Mouse (Mus musculus) cerebellum, postnatal 36 days (tissue): Measurements from ENCODE around the gene Inafm1.
"Not testable (repeated sequence)": the region's sequence is repeated elsewhere in the genome, so short reads cannot be mapped to it uniquely, and the experiment has no call there.

ENCODE experiments used
- DNase-seq, 2 experiments: peaks; one replicate each; pipeline ENCODE4 v3.0.0; 2021 to 2022; ENCODE audit warnings: mixed read lengths in 2 of 2

Inafm1 gene

DNA sequence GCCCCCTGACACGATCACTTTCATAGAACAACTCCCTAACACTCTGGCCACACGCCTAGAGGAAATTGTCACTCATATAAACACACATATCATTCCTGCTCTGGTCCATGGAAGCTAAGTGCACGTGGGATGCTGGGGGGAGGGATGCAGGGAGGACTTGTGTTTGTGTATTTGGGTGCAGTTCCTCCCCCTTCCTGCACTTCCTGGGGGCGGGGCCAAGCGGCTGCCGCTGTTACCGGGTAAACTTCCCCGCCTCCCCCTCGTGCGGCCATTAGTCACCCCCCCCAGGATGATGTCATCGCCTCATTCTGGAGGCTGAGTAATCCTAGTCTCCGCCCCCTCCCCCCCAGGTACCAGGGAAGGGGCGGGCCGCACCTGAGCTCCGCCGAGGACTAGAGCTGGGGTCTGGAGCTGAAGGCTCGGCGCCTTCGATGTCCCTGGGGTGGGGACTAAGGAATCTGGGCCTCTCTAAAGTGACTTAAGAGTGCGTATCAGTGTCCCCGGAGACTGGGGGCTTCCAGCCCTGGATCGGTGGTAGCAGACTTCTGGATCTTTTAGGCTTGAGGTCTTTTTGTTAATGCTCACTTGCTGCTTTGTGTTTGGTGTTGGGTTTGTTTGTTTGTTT lies 23.5 kb upstream of the Inafm1 start:
- DNase-seq: peak; percentile 88 to 94

- peak in 1 of 2 experiments; percentile 19 for DNase-seq
Observed at GRCm38 (mm10) chr7:16296146-16296545, 22.7 kb upstream of the Inafm1 start.

GRCm38 (mm10) chr7:16295321-16295900 lies 22.0 kb upstream of the Inafm1 start:
- peak; percentile 84 to 88 for DNase-seq

DNA sequence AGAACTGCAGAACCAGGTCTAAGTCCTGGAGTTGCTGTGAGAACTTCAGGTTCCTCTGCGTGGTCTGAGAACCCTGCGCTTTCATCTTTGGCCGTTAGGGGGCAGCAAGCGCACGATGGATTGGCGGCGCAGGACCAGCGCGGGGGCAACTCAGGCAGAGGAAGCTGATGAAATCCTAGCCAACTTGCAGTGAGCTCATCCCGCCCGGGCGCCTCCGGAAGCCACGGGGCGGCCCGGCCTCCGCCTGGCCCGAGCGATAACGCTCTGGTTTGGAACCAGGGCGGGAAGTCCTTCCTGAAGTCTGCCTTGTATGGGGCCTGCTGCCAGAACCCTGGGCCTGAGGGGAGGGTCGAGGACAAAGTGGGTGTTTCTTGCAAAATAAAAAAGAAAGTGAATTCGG lies 21.4 kb upstream of the Inafm1 start:
- peak; percentile 96 to 98 for DNase-seq

DNA sequence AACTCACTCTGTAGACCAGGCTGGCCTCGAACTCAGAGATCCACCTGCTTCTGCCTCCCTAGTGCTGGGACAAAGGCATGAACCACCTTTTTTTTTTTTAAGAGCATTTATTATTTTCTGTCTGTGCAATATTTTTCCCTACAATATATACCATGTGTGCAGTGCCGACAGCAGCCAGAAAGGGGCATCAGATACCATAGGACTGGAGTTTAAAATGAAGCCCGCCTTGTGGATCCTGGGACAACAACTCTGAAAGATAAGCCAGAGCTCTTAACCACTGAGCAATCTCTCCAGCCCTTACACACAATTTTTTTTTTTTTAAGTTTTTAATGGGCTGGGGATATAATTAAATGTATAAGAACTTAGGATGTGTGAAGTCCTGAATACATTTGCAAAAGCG lies 20.9 kb upstream of the Inafm1 start:
- peak; percentile 42 to 46 for DNase-seq

DNA sequence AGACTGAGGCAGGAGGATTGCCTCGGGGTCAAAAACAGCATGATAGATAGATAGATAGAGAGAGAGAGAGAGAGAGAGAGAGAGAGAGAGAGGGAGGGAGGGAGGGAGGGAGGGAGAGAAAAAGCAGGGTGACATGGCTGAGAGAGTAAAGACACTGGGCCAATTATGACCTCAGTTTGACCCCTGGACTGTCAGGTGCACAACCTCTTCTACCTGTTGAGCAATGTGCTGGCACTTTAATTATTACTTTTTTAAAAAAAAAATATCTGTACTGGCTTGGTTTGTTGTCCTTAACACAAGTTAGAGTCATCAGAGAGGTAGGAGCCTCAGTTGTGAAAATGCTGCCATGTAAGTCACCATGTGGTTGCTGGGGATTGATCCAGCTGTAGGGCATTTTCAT lies 14.4 kb upstream of the Inafm1 start:
- DNase-seq: no peak

GRCm38 (mm10) chr7:16287016-16287415 lies 13.6 kb upstream of the Inafm1 start:
- no peak for DNase-seq

- DNase-seq: peak; percentile 95 to 97
Observed at GRCm38 (mm10) chr7:16286026-16286961, 12.9 kb upstream of the Inafm1 start, which contains the start of gene Ccdc9. TSS of gene Ccdc9 (minus strand) at chr7:16286795.

- DNase-seq: peak in 1 of 2 experiments; percentile 33
Observed at GRCm38 (mm10) chr7:16285450-16286025, 12.1 kb upstream of the Inafm1 start.

DNA sequence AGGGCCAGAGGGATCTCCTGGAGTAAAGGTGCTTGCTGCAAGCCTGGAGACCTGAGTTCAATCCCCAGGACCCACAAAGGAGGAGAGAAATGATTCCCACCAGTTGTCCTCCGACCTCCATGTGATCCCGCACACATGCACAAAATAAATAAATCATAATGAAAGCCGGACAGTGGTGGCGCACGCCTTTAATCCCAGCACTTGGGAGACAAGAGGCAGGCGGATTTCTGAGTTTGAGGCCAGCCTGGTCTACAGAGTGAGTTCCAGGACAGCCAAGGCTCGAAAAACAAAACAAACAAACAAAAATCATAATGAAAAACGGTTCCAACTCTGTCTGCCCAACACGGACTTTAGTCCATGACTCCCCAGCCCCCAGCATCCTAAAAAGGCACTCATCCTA lies 11.5 kb upstream of the Inafm1 start:
- DNase-seq: no peak

DNA sequence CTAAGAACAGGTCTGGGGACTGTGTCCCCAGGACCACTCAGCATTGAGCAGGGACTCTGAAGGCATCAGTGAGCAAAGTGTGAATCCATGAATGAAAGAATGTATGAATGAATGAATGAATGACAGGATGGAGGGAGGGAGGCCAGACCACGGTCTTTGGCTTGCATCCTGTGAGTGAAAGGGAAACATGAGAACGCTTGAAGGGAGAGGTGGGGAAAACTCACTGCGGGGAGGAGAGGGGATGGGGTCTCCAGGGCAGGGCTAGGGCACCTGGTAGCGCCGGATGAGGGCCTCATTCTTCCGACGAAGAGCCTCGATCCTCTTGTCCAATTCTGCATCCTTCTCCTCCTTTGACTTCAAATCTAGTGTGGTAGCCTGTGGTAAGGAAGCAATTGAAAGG lies 10.6 kb upstream of the Inafm1 start:
- DNase-seq: no peak

DNA sequence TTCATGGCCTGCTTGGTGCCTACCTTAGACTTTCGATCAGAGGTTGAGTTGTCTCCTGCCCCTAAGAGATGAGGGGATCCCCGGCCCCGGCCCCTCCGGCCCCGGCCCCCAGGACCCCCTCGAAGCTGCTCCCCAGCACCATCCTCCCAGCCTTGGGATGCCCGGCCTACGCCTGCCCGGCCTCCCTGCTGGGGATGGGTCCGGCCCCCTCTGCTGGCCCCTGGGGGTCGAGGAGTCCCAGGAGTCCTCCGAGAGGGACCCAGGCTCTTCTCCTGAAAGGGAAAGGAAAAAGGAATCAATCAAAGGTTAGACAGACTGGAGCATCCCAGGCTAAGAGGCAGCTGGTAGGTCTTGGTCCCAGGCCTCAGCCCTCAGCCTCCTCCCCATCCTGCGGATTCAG lies 8.9 kb upstream of the Inafm1 start:
- no peak for DNase-seq

GRCm38 (mm10) chr7:16280721-16281120 lies 7.3 kb upstream of the Inafm1 start:
- DNase-seq: no peak

GRCm38 (mm10) chr7:16274922-16275890 lies 1.8 kb upstream of the Inafm1 start:
- no peak for DNase-seq

DNA sequence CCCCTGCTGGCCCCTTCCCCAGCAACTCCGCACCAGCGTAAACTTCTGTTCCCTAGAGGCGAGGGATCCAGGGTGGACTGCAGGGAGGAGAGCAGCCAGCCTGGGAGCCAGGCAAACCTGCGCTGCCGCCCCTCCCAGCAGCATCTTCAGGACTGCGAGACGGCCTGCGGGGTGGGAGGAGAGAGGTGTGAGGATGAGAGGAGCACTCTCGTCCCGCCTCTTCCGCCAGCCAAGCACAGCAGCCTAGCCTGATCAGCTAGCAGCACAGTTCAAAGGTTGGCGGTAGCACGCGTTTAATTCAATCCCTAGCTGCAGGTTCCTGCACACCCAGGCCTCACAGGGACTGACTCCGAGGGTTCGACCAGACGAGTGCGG lies 336 bp upstream of the Inafm1 start:
- DNase-seq: peak; percentile 72 to 73

- peak; percentile 79 to 80 for DNase-seq
Observed at GRCm38 (mm10) chr7:16272681-16273080, 736 bp downstream of the Inafm1 start.

DNA sequence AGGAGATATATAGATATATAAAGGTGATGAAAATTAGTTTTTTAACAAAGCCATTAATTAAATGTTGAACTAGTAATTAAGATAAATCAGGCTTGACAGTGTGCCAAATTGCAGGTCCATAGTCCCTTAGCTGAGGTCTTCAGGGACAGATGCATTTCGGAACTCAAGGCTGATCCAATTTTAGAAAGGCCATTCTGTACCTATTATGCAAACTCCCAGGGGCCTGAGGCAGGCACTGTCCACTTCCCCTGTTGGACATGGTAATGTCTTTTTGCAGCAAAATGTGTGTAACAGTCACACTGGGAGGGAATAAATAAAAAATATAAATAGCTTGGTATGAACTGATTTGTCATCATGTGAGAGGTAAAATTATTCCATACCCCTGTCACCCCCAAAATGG lies 2.3 kb downstream of the Inafm1 start:
- DNase-seq: no peak

GRCm38 (mm10) chr7:16266593-16266992 lies 6.8 kb downstream of the Inafm1 start:
- not testable (repeated sequence) for DNase-seq

DNA sequence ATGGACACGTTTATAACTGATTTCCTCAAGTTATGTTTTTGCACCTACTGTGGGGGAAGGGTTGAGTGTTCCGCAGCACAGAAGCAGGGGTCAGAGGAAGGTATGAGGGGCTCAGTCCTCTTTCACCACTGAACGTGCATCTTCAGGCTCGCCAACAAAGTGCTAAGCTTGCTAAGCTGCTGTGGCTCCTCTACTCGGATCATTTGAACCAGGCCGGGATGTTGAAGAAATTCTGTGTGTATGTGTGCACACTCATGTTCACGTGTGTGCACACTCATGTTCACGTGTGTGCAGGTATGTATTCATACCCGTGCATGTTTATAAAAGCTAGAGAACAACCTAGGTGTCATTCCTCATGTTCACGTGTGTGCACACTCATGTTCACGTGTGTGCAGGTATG lies 7.6 kb downstream of the Inafm1 start:
- no peak for DNase-seq

DNA sequence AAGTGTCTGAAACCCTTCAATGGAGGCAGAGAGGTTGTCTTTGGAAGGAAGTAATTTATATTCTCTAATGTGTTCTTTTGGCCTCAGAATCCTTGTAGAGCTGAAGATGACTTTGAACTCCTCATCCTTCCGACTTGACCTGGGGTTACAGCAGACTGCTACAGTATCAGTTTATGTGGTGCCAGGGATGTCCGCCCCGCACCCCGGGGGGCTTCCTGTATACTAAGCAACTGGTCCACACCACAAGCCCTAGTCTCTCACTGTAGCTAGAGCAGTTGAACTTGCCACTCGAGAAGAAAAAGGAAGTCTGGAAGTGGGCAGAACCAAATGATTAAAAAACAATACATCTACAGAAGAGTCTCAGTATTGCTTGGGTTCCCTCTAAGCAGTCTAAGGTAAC lies 9.6 kb downstream of the Inafm1 start:
- no peak for DNase-seq

DNA sequence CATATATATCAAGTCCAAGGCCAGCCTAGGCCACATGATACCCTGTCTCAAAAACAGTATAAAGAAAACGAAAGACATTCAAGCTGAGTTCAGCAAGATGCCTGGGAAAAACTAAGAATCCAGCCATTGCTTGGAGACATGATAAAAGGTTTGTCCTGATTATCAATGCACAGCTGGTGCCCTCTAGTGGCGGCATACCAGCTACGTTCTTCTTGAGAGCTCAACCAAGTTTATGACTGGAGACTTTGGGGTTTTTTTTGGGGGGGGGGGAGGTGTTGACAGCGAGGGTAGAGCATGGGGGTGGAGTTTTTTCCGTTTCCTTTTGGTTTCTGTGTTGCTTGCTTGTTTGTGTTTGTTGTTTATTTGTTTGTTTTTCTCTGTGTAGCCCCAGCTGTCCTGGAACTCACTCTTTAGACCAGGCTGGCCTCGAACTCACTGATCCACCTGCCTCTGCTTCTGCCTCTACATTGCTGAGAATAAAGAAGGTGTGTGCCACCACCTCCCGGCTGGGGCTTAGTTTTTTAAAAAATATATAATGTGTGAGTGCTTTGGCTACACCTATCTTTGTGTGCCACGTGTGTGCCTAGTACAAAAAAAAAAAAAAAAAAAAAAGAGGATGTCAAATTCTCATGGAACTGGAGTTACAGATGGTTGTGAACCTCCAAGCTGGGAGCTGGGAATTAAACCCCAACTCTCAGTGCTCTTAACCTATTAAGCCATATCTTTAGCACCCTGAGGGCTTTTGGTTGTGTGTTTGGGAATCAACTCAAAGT lies 10.2 kb downstream of the Inafm1 start:
- peak; percentile 85 to 88 for DNase-seq
